In the genomic region with DNA sequence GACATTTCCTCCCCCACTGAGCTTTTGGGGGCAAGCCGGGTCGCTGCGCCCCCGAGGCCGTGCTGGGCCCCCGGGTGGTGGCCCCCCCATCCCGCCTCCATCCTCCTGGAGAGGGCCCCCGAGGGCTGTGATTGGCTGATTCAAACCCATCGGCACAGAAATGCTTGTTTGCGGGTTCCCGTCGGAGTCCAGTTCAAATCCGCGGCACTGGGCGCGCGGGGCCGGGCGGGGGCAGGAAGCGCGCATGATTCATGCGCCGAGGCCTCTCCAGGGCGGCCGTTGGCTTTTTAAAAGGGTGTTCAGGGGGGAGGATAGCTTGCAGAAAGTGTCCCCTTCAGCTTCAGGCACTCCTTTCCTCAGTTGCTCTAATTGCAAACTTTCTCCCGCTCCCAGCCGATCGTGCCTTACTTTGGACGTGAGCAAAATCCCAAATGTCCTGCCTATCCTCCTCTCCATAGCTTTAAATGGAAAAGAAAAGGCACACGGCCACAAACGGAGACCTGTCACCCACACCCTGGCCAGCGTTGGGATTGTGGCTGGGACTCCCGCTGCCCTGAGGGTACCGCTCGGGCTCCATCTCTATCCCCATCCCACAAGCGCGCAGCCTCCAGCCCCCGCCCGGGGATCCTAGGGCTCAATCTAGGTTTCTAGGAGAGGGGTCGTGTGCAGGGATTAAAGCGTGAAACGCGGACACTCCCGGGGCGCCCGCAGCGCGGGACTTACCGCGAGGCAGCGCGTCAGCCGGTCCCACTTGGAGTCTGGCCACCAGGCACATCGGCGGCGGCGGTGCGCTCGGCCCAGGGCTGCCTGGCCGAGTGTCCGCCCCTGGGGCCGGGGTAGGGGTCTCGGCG, we compare ENCODE assay signal across 1 mouse cellular context.
A peak's percentile ranks its signal among the peaks of the same experiment; 100 is the strongest.
TF ChIP-seq lines count a peak whose summit lies in the region.

A gene (minus strand): TSS at position 809 of the 851 bp plus-strand sequence.

TF ChIP-seq in CH12.LX, 34 proteins besides CTCF, POLR2A, EP300 and RAD21 (continued from another document):
- TF ChIP-seq GABPA (IDR thresholded peaks at IDR 0.05; ENCODE audit: insufficient replicate concordance, low read depth, low read length) = no peak
- TF ChIP-seq NRF1 (IDR thresholded peaks at IDR 0.05; ENCODE audit: low read depth, low read length) = peak; percentile 49; the same call in 1 of the 2 replicates
- peak; percentile 75; the same call in 1 of the 2 replicates for TF ChIP-seq SIN3A (IDR thresholded peaks at IDR 0.05; ENCODE audit: low read length)
- TF ChIP-seq TBP (conservative IDR thresholded peaks at IDR 0.05; ENCODE audit: low read depth, low read length) = no peak
- TF ChIP-seq BHLHE40 (IDR thresholded peaks at IDR 0.05; ENCODE audit: low read depth, low read length) = peak; percentile 40; the same call in 1 of the 2 replicates
- 0 out of 2 replicates have a peak, but pooled peaks have one; percentile 37 for TF ChIP-seq UBTF (IDR thresholded peaks at IDR 0.05; ENCODE audit: low read depth, low read length)
- TF ChIP-seq MAZ (IDR thresholded peaks at IDR 0.05; ENCODE audit: low read depth, low read length) = peak; percentile 91
- no peak for TF ChIP-seq ZC3H11A (IDR thresholded peaks at IDR 0.05; ENCODE audit: low read depth, low read length)
- TF ChIP-seq JUND (conservative IDR thresholded peaks at IDR 0.05; ENCODE audit: low read depth, low read length) = no peak
- TF ChIP-seq HCFC1 (IDR thresholded peaks at IDR 0.05; ENCODE audit: low read depth, low read length) = peak; percentile 56; the same call in 1 of the 2 replicates
- peak; percentile 55 for TF ChIP-seq MAX (IDR thresholded peaks at IDR 0.05; ENCODE audit: low read length)
- TF ChIP-seq ZKSCAN1 (IDR thresholded peaks at IDR 0.05; ENCODE audit: borderline replicate concordance, low read depth, low read length) = no peak
- TF ChIP-seq MYC (IDR thresholded peaks at IDR 0.05; ENCODE audit: low read depth, low read length) = no peak
- no peak for TF ChIP-seq USF1 (IDR thresholded peaks at IDR 0.05; ENCODE audit: low read depth, low read length)
- TF ChIP-seq MXI1 (IDR thresholded peaks at IDR 0.05; ENCODE audit: low read depth, low read length) = no peak
- TF ChIP-seq USF2 (conservative IDR thresholded peaks at IDR 0.05; ENCODE audit: low read depth, low read length) = no peak
- peak; percentile 55; the same call in 1 of the 2 replicates for TF ChIP-seq CHD2 (IDR thresholded peaks at IDR 0.05; ENCODE audit: low read length)
- 0 out of 2 replicates have a peak, but pooled peaks have one; percentile 22 for TF ChIP-seq RCOR1 (conservative IDR thresholded peaks at IDR 0.05; ENCODE audit: low read depth, low read length)
- TF ChIP-seq ZMIZ1 (IDR thresholded peaks at IDR 0.05; ENCODE audit: low read depth, low read length) = no peak
- TF ChIP-seq MEF2A (IDR thresholded peaks at IDR 0.05; ENCODE audit: borderline replicate concordance, low read depth, low read length) = no peak; the same call in 1 of the 2 replicates
- TF ChIP-seq MAFK (IDR thresholded peaks at IDR 0.05; ENCODE audit: insufficient replicate concordance, low read length) = 0 out of 2 replicates have a peak, but pooled peaks have one; percentile 24
- TF ChIP-seq NELFE (IDR thresholded peaks at IDR 0.05; ENCODE audit: low read depth, low read length) = peak; percentile 64
- TF ChIP-seq ZNF384 (IDR thresholded peaks at IDR 0.05; ENCODE audit: low read depth, low read length) = no peak
